Mouse (Mus musculus) hindbrain, embryonic 13.5 days (tissue): ENCODE measurements around the gene Eya3. TPM values are rescaled to one million over a fixed set of nuclear protein-coding genes. Genes with fewer than 3 reads are reported as not detected.

ENCODE experiments used
- ATAC-seq: fragments of 200-750 bp; cut with Nextera tagmentation; 2 replicates; pipeline ENCODE4 v1.8.0; 2017; ENCODE audit warnings: moderate TSS enrichment; ENCODE audit not compliant: low FRiP score
- H3K27ac ChIP-seq: fragments of 300-500 bp; sonication (generic); 2 replicates; pipeline ENCODE4 v1.5.1; 2015; ENCODE audit warnings: inconsistent platforms, mild to moderate bottlenecking, moderate library complexity
- H3K27me3 ChIP-seq: fragments of 300-500 bp; sonication (generic); 2 replicates; pipeline ENCODE4 v1.6.1; 2015; ENCODE audit warnings: mild to moderate bottlenecking, inconsistent platforms
- H3K36me3 ChIP-seq: fragments of 300-500 bp; sonication (generic); 2 replicates; pipeline ENCODE4 v1.6.1; 2015; ENCODE audit warnings: mild to moderate bottlenecking, inconsistent platforms
- H3K4me1 ChIP-seq: fragments of 300-500 bp; sonication (generic); replicated peaks from 2 replicates; pipeline ENCODE4 v1.6.1; 2015; ENCODE audit warnings: inconsistent platforms
- H3K4me2 ChIP-seq: fragments of 300-500 bp; sonication (generic); 2 replicates; pipeline ENCODE4 v1.6.1; 2015; ENCODE audit warnings: inconsistent platforms, mild to moderate bottlenecking, moderate library complexity
- H3K4me3 ChIP-seq: fragments of 300-500 bp; sonication (generic); 2 replicates; pipeline ENCODE4 v1.5.1; 2015; ENCODE audit warnings: mild to moderate bottlenecking, inconsistent platforms
- H3K9ac ChIP-seq: fragments of 300-500 bp; sonication (generic); 2 replicates; pipeline ENCODE4 v1.6.1; 2015; ENCODE audit warnings: mild to moderate bottlenecking, inconsistent platforms
- H3K9me3 ChIP-seq: fragments of 300-500 bp; sonication (generic); 2 replicates; pipeline ENCODE4 v1.6.1; 2016; ENCODE audit warnings: inconsistent platforms
- WGBS: fragments of 180-500 bp; shearing (Covaris S2); methylation state at CpG from one replicate; pipeline ENCODE4 v1.1.7; 2015; 5-methylcytosine and 5-hydroxymethylcytosine counted together
- polyA plus RNA-seq: library from polyadenylated mRNA; unstranded; fragments of >200 nt; fragmentation: Nextera tagmentation; extraction: Ambion mirVana; gene quantifications from 2 replicates; pipeline ENCODE4 v1.2.1, GENCODE M21; 2015

Gene Eya3
- polyA plus RNA-seq, 1 experiment from 2014 or later, result 17.1 TPM

- no peak overlapping the region for H3K27ac ChIP-seq
- no peak overlapping the region for H3K4me2 ChIP-seq
- ATAC-seq, result no peak
- no peaks in the 10 kb centered on the region for H3K4me1 ChIP-seq
- H3K27me3 ChIP-seq, result no peaks in the 10 kb centered on the region
- no peaks in the 10 kb centered on the region for H3K9me3 ChIP-seq
- whole genome bisulfite sequencing, result 94% methylated on average over 6 of the region's 6 CpGs
- H3K9ac ChIP-seq, result no peak overlapping the region
- no peaks in the 10 kb centered on the region for H3K36me3 ChIP-seq
- no peak overlapping the region for H3K4me3 ChIP-seq
These were observed 20.9 kb upstream of the Eya3 start for GRCm38 (mm10) chr4:132617873-132618272.

- Histone ChIP-seq H3K4me1 (no peaks in the 10 kb centered on the region), H3K9me3 (no peaks in the 10 kb centered on the region), H3K9ac (no peak overlapping the region), H3K4me2 (no peak overlapping the region), H3K27ac (no peak overlapping the region), H3K36me3 (no peaks in the 10 kb centered on the region), H3K4me3 (no peak overlapping the region), H3K27me3 (no peaks in the 10 kb centered on the region)
- 85% methylated on average over 10 of the region's 10 CpGs for WGBS
- no peak for ATAC-seq
These were observed 19.9 kb upstream of the Eya3 start for GRCm38 (mm10) chr4:132618850-132619375.

- H3K4me1 ChIP-seq, result no peaks in the 10 kb centered on the region
- ATAC-seq, result no peak
- WGBS, result 94% methylated on average over 4 of the region's 4 CpGs
- H3K4me2 ChIP-seq, result no peak overlapping the region
- no peak overlapping the region for H3K9ac ChIP-seq
- no peak overlapping the region for H3K4me3 ChIP-seq
- H3K9me3 ChIP-seq, result no peaks in the 10 kb centered on the region
- no peak overlapping the region for H3K27ac ChIP-seq
- H3K36me3 ChIP-seq, result no peaks in the 10 kb centered on the region
- H3K27me3 ChIP-seq, result no peaks in the 10 kb centered on the region
These were observed 18.7 kb upstream of the Eya3 start for GRCm38 (mm10) chr4:132620134-132620533.

- Histone ChIP-seq H3K4me3 (no peak overlapping the region), H3K4me1 (no peaks in the 10 kb centered on the region), H3K36me3 (no peaks in the 10 kb centered on the region), H3K27ac (no peak overlapping the region), H3K9me3 (no peaks in the 10 kb centered on the region), H3K27me3 (no peaks in the 10 kb centered on the region), H3K4me2 (no peak overlapping the region), H3K9ac (no peak overlapping the region)
- 76% methylated on average over 7 of the region's 7 CpGs for WGBS
- ATAC-seq, result no peak
These were observed 17.3 kb upstream of the Eya3 start for GRCm38 (mm10) chr4:132621287-132622068.

- Histone ChIP-seq H3K4me1 (no peaks in the 10 kb centered on the region), H3K9me3 (no peaks in the 10 kb centered on the region), H3K27ac (no peak overlapping the region), H3K9ac (no peak overlapping the region), H3K4me2 (no peak overlapping the region), H3K27me3 (no peaks in the 10 kb centered on the region), H3K36me3 (no peaks in the 10 kb centered on the region), H3K4me3 (no peak overlapping the region)
- ATAC-seq, result no peak
- WGBS, result 84% methylated on average over 5 of the region's 5 CpGs
These were observed 14.6 kb upstream of the Eya3 start for GRCm38 (mm10) chr4:132624034-132624657.

- Histone ChIP-seq H3K4me3 (no peak overlapping the region), H3K9me3 (no peaks in the 10 kb centered on the region), H3K4me2 (no peak overlapping the region), H3K36me3 (no peaks in the 10 kb centered on the region), H3K4me1 (no peaks in the 10 kb centered on the region), H3K27ac (no peak overlapping the region), H3K27me3 (no peaks in the 10 kb centered on the region), H3K9ac (no peak overlapping the region)
- 18% methylated on average over 2 of the region's 2 CpGs for WGBS
- ATAC-seq, result no peak
These were observed 10.0 kb upstream of the Eya3 start for GRCm38 (mm10) chr4:132628830-132629229.

GRCm38 (mm10) chr4:132635971-132636370 lies 2.8 kb upstream of the Eya3 start:
- ATAC-seq, result no peak
- no peak overlapping the region for H3K4me2 ChIP-seq
- H3K9me3 ChIP-seq, result no peaks in the 10 kb centered on the region
- H3K36me3 ChIP-seq, result no peaks in the 10 kb centered on the region
- H3K4me1 ChIP-seq, result peaks cover 16% of the 10 kb centered on the region
- H3K27me3 ChIP-seq, result no peaks in the 10 kb centered on the region
- no peak overlapping the region for H3K9ac ChIP-seq
- whole genome bisulfite sequencing, result 99% methylated on average over 2 of the region's 2 CpGs
- H3K27ac ChIP-seq, result no peak overlapping the region
- no peak overlapping the region for H3K4me3 ChIP-seq

GRCm38 (mm10) chr4:132636554-132636953 lies 2.2 kb upstream of the Eya3 start:
- no peaks in the 10 kb centered on the region for H3K9me3 ChIP-seq
- H3K27ac ChIP-seq, result no peak overlapping the region
- no peak overlapping the region for H3K9ac ChIP-seq
- WGBS, result 42% methylated on average over 4 of the region's 4 CpGs
- peaks cover 16% of the 10 kb centered on the region for H3K4me1 ChIP-seq
- no peak overlapping the region for H3K4me3 ChIP-seq
- ATAC-seq, result no peak
- H3K36me3 ChIP-seq, result no peaks in the 10 kb centered on the region
- H3K27me3 ChIP-seq, result no peaks in the 10 kb centered on the region
- no peak overlapping the region for H3K4me2 ChIP-seq

GRCm38 (mm10) chr4:132639191-132639713 lies 465 bp downstream of the Eya3 start:
- peak; percentile 49 for ATAC-seq
- Histone ChIP-seq H3K4me2 (peak overlapping the region; percentile 97), H3K9me3 (no peaks in the 10 kb centered on the region), H3K27me3 (no peaks in the 10 kb centered on the region), H3K9ac (peak overlapping the region; percentile 95), H3K4me1 (peaks cover 16% of the 10 kb centered on the region), H3K27ac (peak overlapping the region; percentile 91), H3K36me3 (no peaks in the 10 kb centered on the region; the same call in 1 of the 2 replicates), H3K4me3 (peak overlapping the region; percentile 98)
- WGBS, result under 1% methylated on average over 35 of the region's 35 CpGs

GRCm38 (mm10) chr4:132647439-132647838 lies 8.7 kb downstream of the Eya3 start:
- 80% methylated on average over 7 of the region's 7 CpGs for WGBS
- H3K4me3 ChIP-seq, result no peak overlapping the region
- H3K36me3 ChIP-seq, result no peaks in the 10 kb centered on the region; the same call in 1 of the 2 replicates
- H3K27ac ChIP-seq, result no peak overlapping the region
- no peak for ATAC-seq
- H3K4me1 ChIP-seq, result peaks cover 13% of the 10 kb centered on the region; the same call in 1 of the 2 replicates
- no peaks in the 10 kb centered on the region for H3K27me3 ChIP-seq
- H3K9me3 ChIP-seq, result no peaks in the 10 kb centered on the region
- no peak overlapping the region for H3K9ac ChIP-seq
- H3K4me2 ChIP-seq, result no peak overlapping the region

GRCm38 (mm10) chr4:132649271-132649999 lies 10.6 kb downstream of the Eya3 start:
- H3K4me2 ChIP-seq, result no peak overlapping the region; the same call in 1 of the 2 replicates
- no peak overlapping the region for H3K9ac ChIP-seq
- H3K27ac ChIP-seq, result peak overlapping the region; percentile 40
- H3K36me3 ChIP-seq, result no peaks in the 10 kb centered on the region
- no peaks in the 10 kb centered on the region for H3K27me3 ChIP-seq
- no peak for ATAC-seq
- H3K9me3 ChIP-seq, result no peaks in the 10 kb centered on the region
- no peak overlapping the region for H3K4me3 ChIP-seq
- peaks cover 17% of the 10 kb centered on the region; the same call in 1 of the 2 replicates for H3K4me1 ChIP-seq
- WGBS, result 58% methylated on average over 6 of the region's 6 CpGs

- 47% methylated on average over 4 of the region's 4 CpGs for WGBS
- no peaks in the 10 kb centered on the region for H3K9me3 ChIP-seq
- no peak for ATAC-seq
These were observed 14.1 kb downstream of the Eya3 start for GRCm38 (mm10) chr4:132652842-132653241.

More at GRCm38 (mm10) chr4:132652842-132653241, 14.1 kb downstream of the Eya3 start:
- Histone ChIP-seq H3K27ac (no peak overlapping the region), H3K4me1 (peaks cover 17% of the 10 kb centered on the region; the same call in 1 of the 2 replicates), H3K36me3 (peaks cover 9% of the 10 kb centered on the region; the same call in 1 of the 2 replicates), H3K27me3 (no peaks in the 10 kb centered on the region), H3K4me3 (no peak overlapping the region), H3K4me2 (no peak overlapping the region), H3K9ac (no peak overlapping the region)
